Mouse (Mus musculus): ENCODE measurements around the gene Acd. TPM values are rescaled to one million over a fixed set of nuclear protein-coding genes. Genes with fewer than 3 reads are reported as not detected.

The Acd gene
- total RNA-seq (2014; rRNA removed) (24.1 and 35.0 TPM in 2 replicates), polyA plus RNA-seq (2015; fragmentation: Nextera tagmentation; extraction: Ambion mirVana) (90.0 and 95.7 TPM in 2 replicates)

DNA sequence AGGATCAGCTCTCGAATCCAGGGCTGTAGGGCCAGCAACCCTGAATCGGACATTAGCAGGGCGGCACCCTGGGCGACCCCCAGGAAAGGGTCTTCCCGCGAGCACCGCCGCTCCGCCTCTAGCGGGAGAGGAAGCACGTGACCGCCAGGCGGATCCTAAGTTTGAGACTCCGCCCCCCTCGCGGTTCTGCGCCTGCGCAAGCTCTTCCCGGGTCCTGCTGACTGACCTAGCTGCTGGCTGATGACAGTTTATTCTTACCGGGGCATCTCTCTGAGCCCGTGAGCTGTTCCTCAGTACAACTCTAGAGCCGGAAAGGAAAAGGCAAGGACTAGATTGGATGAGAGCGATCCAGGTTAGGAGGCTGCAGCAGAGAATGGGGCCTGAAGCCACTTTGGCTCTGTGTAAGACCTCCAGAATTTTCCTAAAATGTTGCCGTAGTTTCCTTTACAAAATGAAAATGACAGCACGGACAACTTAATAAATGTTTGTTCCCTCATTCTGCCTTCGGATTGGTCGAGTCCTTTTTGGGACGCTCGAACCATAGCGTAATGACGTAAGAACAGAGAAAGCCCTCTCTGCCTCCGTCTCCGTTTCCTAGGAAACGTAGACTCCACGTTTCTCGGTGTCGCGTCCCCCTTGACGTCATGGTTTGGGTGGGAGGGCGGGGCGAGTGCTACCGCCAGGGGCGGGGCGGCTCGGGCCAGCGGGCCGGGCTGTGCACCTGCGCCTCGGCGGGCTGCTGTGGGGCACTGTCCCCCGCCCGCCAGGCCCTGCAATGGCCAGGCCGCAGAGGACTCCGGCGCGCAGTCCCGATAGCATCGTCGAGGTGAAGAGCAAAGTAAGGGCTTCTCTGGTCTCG lies at the start of gene Acd, which contains the start of gene Pard6a:
Gene Acd, minus strand, starts transcription at position 137 of the 859 bp plus-strand sequence.
Gene Pard6a, plus strand, starts transcription at position 183 of the 859 bp plus-strand sequence.
- Histone ChIP-seq H3K9ac (peak within 1 kb of the TSS; percentile 62), H3K4me1 (ENCODE audit: insufficient read depth) (peaks cover 10% of the 10 kb centered on the region), H3K27me3 (ENCODE audit: insufficient read depth, low read length) (no peaks in the 10 kb centered on the region), H3K36me3 (ENCODE audit: insufficient read depth) (peaks cover 40% of the 10 kb centered on the region), H3K4me3 (ENCODE audit: low read depth, low read length) (peak within 1 kb of the TSS; percentile 73), H3K4me2 (ENCODE audit: low read depth) (peak within 1 kb of the TSS; percentile 81), H3K9me3 (ENCODE audit: low read length) (no peaks in the 10 kb centered on the region), H3K27ac (ENCODE audit: low read depth, low read length) (peak within 1 kb of the TSS; percentile 94)
- peak; percentile 34; the same call in 1 of the 2 replicates for TF ChIP-seq CTCF (IDR thresholded peaks at IDR 0.05; ENCODE audit: low read depth)
- ATAC-seq: peak; percentile 92
- peak; percentile 97 for DNase-seq
- under 1% methylated on average over 60 of the region's 60 CpGs for WGBS

DNA sequence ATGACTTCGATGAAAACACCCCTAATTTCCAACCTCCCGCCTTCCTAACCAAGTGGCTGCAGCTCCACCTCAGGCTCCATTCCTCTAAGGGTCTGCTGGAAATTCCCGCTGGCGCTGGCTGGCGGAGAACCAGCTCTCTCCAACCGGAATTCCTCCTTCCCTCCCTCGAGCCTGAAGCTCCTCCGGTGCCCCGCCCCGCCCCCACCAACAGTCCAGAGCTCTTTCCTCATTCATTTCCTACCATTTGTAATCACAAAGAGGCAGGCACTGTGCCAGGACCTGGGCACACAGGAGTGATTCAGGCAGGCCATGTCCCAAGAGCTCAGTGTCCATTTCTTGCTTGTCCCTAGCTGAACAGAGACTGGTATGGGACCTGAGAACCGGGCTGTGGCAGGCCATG lies 49.7 kb upstream of the Acd start:
- H3K9ac ChIP-seq: no peak overlapping the region
- 6% methylated on average over 11 of the region's 11 CpGs for WGBS
- no peak for TF ChIP-seq CTCF (IDR thresholded peaks at IDR 0.05; ENCODE audit: low read depth)
- ATAC-seq (peak; percentile 60), DNase-seq (peak; percentile 56)
- H3K9me3 ChIP-seq (ENCODE audit: low read length): no peaks in the 10 kb centered on the region
- no peaks in the 10 kb centered on the region for H3K27me3 ChIP-seq (ENCODE audit: insufficient read depth, low read length)
- H3K4me3 ChIP-seq (ENCODE audit: low read depth, low read length): no peak overlapping the region
- peaks cover 6% of the 10 kb centered on the region for H3K4me1 ChIP-seq (ENCODE audit: insufficient read depth)
- H3K4me2 ChIP-seq (ENCODE audit: low read depth): peak overlapping the region; percentile 23
- no peaks in the 10 kb centered on the region for H3K36me3 ChIP-seq (ENCODE audit: insufficient read depth)
- no peak overlapping the region for H3K27ac ChIP-seq (ENCODE audit: low read depth, low read length)

DNA sequence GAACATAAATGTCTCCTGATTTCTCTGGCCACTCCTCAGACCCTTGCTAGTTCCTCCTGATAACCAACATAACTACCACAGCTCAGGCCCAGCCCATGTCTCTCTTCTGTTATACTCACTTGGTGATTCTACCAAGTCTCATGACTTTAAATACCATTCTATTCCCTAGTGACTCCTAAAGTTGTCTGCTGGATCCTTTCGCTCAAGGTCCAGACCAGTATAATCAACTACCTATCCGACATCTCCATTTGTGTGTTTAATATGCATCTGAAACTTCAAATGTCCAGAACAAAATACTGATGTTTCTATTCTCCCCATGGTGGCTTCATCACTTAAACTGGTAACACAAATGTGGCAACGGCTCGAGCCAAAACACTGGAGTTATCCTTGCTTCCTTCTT lies 42.4 kb upstream of the Acd start:
- H3K9ac ChIP-seq: no peak overlapping the region
- WGBS: 89% methylated on average over 4 of the region's 4 CpGs
- H3K4me1 ChIP-seq (ENCODE audit: insufficient read depth): no peaks in the 10 kb centered on the region
- H3K27ac ChIP-seq (ENCODE audit: low read depth, low read length): no peak overlapping the region
- no peaks in the 10 kb centered on the region for H3K9me3 ChIP-seq (ENCODE audit: low read length)
- H3K27me3 ChIP-seq (ENCODE audit: insufficient read depth, low read length): no peaks in the 10 kb centered on the region
- no peak overlapping the region for H3K4me2 ChIP-seq (ENCODE audit: low read depth)
- H3K4me3 ChIP-seq (ENCODE audit: low read depth, low read length): no peak overlapping the region
- ATAC-seq (no peak), DNase-seq (no peak)
- no peaks in the 10 kb centered on the region for H3K36me3 ChIP-seq (ENCODE audit: insufficient read depth)
- TF ChIP-seq CTCF (IDR thresholded peaks at IDR 0.05; ENCODE audit: low read depth): no peak

DNA sequence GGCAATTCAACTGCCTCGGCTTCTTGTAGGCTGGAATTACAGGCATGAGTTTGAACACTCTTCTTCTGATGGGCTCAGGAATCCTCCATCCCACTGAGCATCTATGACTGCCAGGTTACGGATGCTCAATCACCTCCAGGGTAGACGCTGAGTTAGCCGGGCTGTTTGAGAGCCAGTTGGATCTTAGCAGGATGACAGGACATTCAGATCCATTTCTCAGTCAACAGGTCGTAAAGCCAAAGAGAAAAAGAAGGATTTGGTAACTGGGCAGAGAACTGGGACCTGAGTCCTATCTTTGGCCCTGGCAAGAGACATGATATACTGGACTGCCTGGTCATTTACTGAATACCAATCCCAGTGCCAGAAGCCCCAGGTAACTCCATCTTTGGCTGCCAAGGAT lies 38.3 kb upstream of the Acd start:
- Histone ChIP-seq H3K9ac (no peak overlapping the region), H3K9me3 (ENCODE audit: low read length) (no peaks in the 10 kb centered on the region), H3K27me3 (ENCODE audit: insufficient read depth, low read length) (no peaks in the 10 kb centered on the region), H3K36me3 (ENCODE audit: insufficient read depth) (no peaks in the 10 kb centered on the region), H3K27ac (ENCODE audit: low read depth, low read length) (no peak overlapping the region), H3K4me2 (ENCODE audit: low read depth) (no peak overlapping the region), H3K4me3 (ENCODE audit: low read depth, low read length) (no peak overlapping the region), H3K4me1 (ENCODE audit: insufficient read depth) (no peaks in the 10 kb centered on the region)
- DNase-seq (no peak), ATAC-seq (no peak)
- TF ChIP-seq CTCF (IDR thresholded peaks at IDR 0.05; ENCODE audit: low read depth): no peak
- WGBS: 97% methylated on average over 5 of the region's 5 CpGs

DNA sequence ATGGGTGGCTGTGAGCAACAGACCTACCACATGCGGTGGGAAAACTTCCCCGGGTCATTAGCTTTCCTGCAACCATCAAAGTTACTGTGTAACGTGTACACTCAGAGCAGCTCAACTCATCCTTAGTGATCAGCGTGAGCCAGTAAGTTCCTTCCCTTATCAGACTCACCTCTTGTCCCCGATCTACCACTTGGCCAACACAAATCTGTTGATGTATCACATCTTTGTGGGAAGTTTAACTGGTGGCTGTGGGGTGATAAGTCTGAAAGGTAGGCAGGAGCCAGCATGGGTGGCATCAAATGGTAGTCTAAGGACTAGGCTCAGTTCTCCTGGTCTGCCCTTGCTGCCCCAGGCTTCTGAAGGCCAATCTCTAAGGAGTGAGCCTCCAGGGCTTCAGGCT lies 31.3 kb upstream of the Acd start:
- Histone ChIP-seq H3K4me1 (ENCODE audit: insufficient read depth) (no peaks in the 10 kb centered on the region), H3K4me2 (ENCODE audit: low read depth) (no peak overlapping the region), H3K9ac (no peak overlapping the region), H3K27me3 (ENCODE audit: insufficient read depth, low read length) (no peaks in the 10 kb centered on the region), H3K9me3 (ENCODE audit: low read length) (no peaks in the 10 kb centered on the region), H3K27ac (ENCODE audit: low read depth, low read length) (no peak overlapping the region), H3K4me3 (ENCODE audit: low read depth, low read length) (no peak overlapping the region), H3K36me3 (ENCODE audit: insufficient read depth) (peaks cover 13% of the 10 kb centered on the region)
- ATAC-seq: no peak
- 97% methylated on average over 5 of the region's 5 CpGs for WGBS
- no peak for TF ChIP-seq CTCF (IDR thresholded peaks at IDR 0.05; ENCODE audit: low read depth)
- DNase-seq: no peak

DNA sequence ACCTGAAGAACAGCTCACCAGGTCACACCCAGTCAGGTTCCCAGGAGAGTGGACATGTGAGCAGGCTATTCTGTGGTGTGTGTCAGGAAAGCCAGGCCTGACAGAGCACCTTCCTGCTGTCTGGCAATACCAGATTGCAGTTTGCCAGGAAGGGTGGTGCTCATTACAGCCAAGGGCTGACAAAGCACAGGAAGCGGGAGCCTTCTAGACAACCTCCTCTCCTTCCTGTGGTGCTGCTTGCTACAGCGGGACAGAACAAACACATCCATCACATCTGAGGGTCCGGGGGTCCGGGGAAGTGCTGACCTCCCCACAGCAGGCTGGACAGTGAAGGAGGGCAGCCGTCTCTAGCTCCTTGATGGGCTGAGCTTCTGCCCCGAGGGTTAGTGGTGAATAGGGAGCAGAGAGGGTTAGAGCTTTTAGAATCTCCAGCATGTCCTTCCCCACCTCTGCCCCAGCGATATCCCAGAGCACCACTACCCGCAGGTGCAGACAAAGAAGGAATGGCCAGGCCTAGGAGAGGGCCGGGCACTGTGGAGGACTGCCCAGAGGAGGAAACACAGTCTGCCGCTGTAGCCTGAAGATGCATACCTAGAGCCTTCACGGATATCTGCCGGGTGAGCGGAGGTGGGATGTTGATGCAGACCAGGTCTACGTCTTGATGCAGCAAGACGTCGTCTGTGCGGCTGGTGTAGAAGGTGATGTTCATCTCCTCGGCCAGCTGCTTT lies 26.7 kb upstream of the Acd start:
- H3K36me3 ChIP-seq (ENCODE audit: insufficient read depth): peaks cover 41% of the 10 kb centered on the region
- H3K4me1 ChIP-seq (ENCODE audit: insufficient read depth): no peaks in the 10 kb centered on the region
- 87% methylated on average over 18 of the region's 18 CpGs for WGBS
- H3K9ac ChIP-seq: no peak overlapping the region
- DNase-seq (no peak), ATAC-seq (no peak)
- H3K27ac ChIP-seq (ENCODE audit: low read depth, low read length): no peak overlapping the region
- no peak overlapping the region for H3K4me2 ChIP-seq (ENCODE audit: low read depth)
- no peak overlapping the region for H3K4me3 ChIP-seq (ENCODE audit: low read depth, low read length)
- H3K9me3 ChIP-seq (ENCODE audit: low read length): no peaks in the 10 kb centered on the region
- H3K27me3 ChIP-seq (ENCODE audit: insufficient read depth, low read length): no peaks in the 10 kb centered on the region
- TF ChIP-seq CTCF (IDR thresholded peaks at IDR 0.05; ENCODE audit: low read depth): no peak

DNA sequence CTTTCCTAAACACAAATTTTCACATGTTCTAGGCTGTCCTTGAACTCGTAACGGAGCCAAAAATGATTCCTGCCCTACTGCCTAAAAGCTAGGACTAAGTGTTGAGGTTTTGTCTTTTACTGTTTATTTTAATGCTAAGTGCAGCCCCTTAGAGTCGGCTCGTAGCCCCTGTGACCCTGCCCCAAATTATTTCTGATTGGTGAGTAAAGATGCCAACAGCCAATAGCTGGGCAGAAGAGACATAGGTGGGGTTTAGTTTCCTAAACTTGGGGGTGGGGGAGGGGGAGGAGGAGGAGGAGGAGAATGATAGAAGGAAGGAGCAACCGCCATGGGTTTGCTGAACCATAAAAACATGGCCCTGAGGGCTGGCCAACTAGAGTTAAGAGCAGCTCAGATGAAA lies 24.8 kb upstream of the Acd start:
- no peak for ATAC-seq
- Histone ChIP-seq H3K9ac (no peak overlapping the region), H3K4me2 (ENCODE audit: low read depth) (no peak overlapping the region), H3K27me3 (ENCODE audit: insufficient read depth, low read length) (no peaks in the 10 kb centered on the region), H3K4me3 (ENCODE audit: low read depth, low read length) (no peak overlapping the region), H3K4me1 (ENCODE audit: insufficient read depth) (no peaks in the 10 kb centered on the region), H3K27ac (ENCODE audit: low read depth, low read length) (no peak overlapping the region), H3K9me3 (ENCODE audit: low read length) (no peaks in the 10 kb centered on the region), H3K36me3 (ENCODE audit: insufficient read depth) (peaks cover 41% of the 10 kb centered on the region)
- WGBS: 86% methylated on average over 5 of the region's 5 CpGs
- DNase-seq: no peak
- TF ChIP-seq CTCF (IDR thresholded peaks at IDR 0.05; ENCODE audit: low read depth): no peak

All from forebrain, postnatal 0 days (tissue).